Mouse (Mus musculus) hematopoietic multipotent progenitor cell, adult 10-12 weeks (in vitro differentiated cells): ENCODE data around the gene Zfp947. TPM values are rescaled to one million over a fixed set of nuclear protein-coding genes. Genes with fewer than 3 reads are reported as not detected.

Experiments
- polyA plus RNA-seq: library from polyadenylated mRNA; stranded (reverse); fragments of >175 nt; gene quantifications from 2 replicates; pipeline ENCODE4 v1.2.3, GENCODE M21; 2012; ENCODE audit warnings: low replicate concordance

The Zfp947 gene
- polyA plus RNA-seq: not detected in 2 replicates

DNA sequence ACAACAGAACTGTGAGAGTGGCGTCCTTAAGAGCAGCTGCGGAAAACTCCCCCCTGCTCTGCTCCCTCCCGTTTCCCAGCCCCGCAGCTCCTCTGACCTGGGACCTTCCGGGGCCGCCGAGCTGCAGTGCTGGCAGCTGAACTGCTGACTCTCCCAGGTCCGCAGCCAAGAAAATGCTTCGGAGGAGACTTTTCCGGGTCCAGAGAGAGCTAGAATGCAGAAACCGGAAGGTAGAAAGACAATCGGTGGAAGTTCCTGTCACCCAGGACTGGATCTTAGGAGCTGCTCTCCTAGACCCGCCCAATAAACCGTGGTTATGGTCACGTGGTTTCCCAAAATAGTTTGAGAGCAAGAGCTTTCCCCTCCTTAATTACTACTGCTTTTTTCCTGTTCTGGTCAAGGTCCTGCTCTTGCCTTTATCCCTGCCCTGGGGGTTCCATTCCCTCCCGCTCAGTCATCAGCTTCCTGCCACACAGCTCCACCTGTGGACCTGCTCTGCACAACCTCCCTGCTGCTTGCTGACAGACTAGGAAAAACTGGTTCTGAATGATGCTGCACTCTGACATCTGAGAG is at the start of gene Zfp947:
TSS of gene Zfp947 (minus strand) at position 469 of the 573 bp plus-strand sequence.

Other genes starting within 250 kb of the Zfp947 start
- gene Zfp942, start 203.7 kb downstream of the Zfp947 start, polyA plus RNA-seq: 1.0 and 1.9 TPM in 2 replicates
- gene Zfp943, start 203.6 kb downstream of the Zfp947 start, polyA plus RNA-seq: 0.68 and 2.4 TPM in 2 replicates
- 0.08 and 0.40 TPM in 2 replicates for gene Zfp994, start 59.4 kb upstream of the Zfp947 start, polyA plus RNA-seq
- 0.36 and 0.90 TPM in 2 replicates for gene CT030661.1, start 148.6 kb upstream of the Zfp947 start, polyA plus RNA-seq
- gene Zfp944, start 195.2 kb upstream of the Zfp947 start, polyA plus RNA-seq: 1.3 and 1.9 TPM in 2 replicates
- 0.24 and 0.64 TPM in 2 replicates for gene Zfp758, start 195.3 kb upstream of the Zfp947 start, polyA plus RNA-seq